Mouse (Mus musculus): ENCODE measurements around the gene Nf1.
A peak's percentile ranks its signal among the peaks of the same experiment; 100 is the strongest.

- TF ChIP-seq POLR2A (IDR thresholded peaks at IDR 0.05; ENCODE audit: insufficient read depth, low read depth, low read length) (no peak), CTCF (IDR thresholded peaks at IDR 0.05) (peak; percentile 90)
Measured at GRCm38 (mm10) chr11:79584191-79584590, 244.7 kb downstream of the Nf1 start.

All from heart, adult 2 months (tissue).